Mouse (Mus musculus) heart, postnatal 0 days (tissue): ENCODE results near the gene Adamtsl4. TPM values are rescaled to one million over a fixed set of nuclear protein-coding genes. Genes with fewer than 3 reads are reported as not detected.

Experiments used
- ATAC-seq: fragments of 200-750 bp; cut with Nextera tagmentation; 2 replicates; pipeline ENCODE4 v1.8.0; 2017; ENCODE audit warnings: low read depth, moderate number of reproducible peaks, moderate library complexity; ENCODE audit not compliant: insufficient read depth
- DNase-seq: peaks from one replicate; pipeline ENCODE4 v3.0.0-alpha.2; 2016; ENCODE audit warnings: low spot score
- H3K27ac ChIP-seq: fragments of 300-500 bp; sonication (generic); 2 replicates; pipeline ENCODE4 v1.5.1; 2014; ENCODE audit warnings: low read depth, mild to moderate bottlenecking
- H3K27me3 ChIP-seq: fragments of 300-500 bp; sonication (generic); 2 replicates; pipeline ENCODE4 v1.6.1; 2014; ENCODE audit warnings: low read length, mixed read lengths; ENCODE audit not compliant: control insufficient read depth, insufficient read depth
- H3K36me3 ChIP-seq: fragments of 300-500 bp; sonication (generic); replicated peaks from 2 replicates; pipeline ENCODE4 v1.6.1; 2014; ENCODE audit warnings: low read length, mixed read lengths; ENCODE audit not compliant: control insufficient read depth, insufficient read depth
- H3K4me1 ChIP-seq: fragments of 300-500 bp; sonication (generic); 2 replicates; pipeline ENCODE4 v1.6.1; 2014; ENCODE audit warnings: antibody characterized with exemption; ENCODE audit not compliant: control insufficient read depth, insufficient read depth
- H3K4me2 ChIP-seq: fragments of 300-500 bp; sonication (generic); 2 replicates; pipeline ENCODE4 v1.6.1; 2014; ENCODE audit warnings: low read depth, mild to moderate bottlenecking, low read length, moderate library complexity
- H3K4me3 ChIP-seq: fragments of 300-500 bp; sonication (generic); 2 replicates; pipeline ENCODE4 v1.5.1; 2014; ENCODE audit warnings: low read depth, low read length
- H3K9ac ChIP-seq: fragments of 300-500 bp; sonication (generic); replicated peaks from 2 replicates; pipeline ENCODE4 v1.6.1; 2014; ENCODE audit warnings: low read depth, low read length, mixed read lengths
- H3K9me3 ChIP-seq: fragments of 300-500 bp; sonication (generic); replicated peaks from 2 replicates; pipeline ENCODE4 v1.6.1; 2016; ENCODE audit warnings: low read length; ENCODE audit not compliant: control insufficient read depth
- CTCF ChIP-seq: IDR thresholded peaks from 2 replicates; pipeline ENCODE4 v1.5.1; 2016; ENCODE audit warnings: antibody characterized with exemption, control low read depth, low read depth
- EP300 ChIP-seq: IDR thresholded peaks from 2 replicates; pipeline ENCODE4 v1.6.1; 2016; ENCODE audit warnings: antibody characterized with exemption, low read depth
- WGBS: fragments of 180-500 bp; shearing (Covaris S2); extraction: QIAGEN DNeasy Blood & Tissue Kit; methylation state at CpG from one replicate; pipeline ENCODE4 v1.1.7; 2014; 5-methylcytosine and 5-hydroxymethylcytosine counted together
- polyA plus RNA-seq: library from polyadenylated mRNA; unstranded; fragments of >200 nt; fragmentation: Nextera tagmentation; extraction: Ambion mirVana; gene quantifications from 2 replicates; pipeline ENCODE4 v1.2.1, GENCODE M21; 2015
- total RNA-seq: library from RNA; depleted of rRNA; stranded (reverse); fragments of >200 nt; gene quantifications from 2 replicates; pipeline ENCODE4 v1.2.3, GENCODE M21; 2014; ENCODE audit warnings: low replicate concordance

Adamtsl4 gene
- total and polyA plus RNA-seq, 2 experiments from 2014 or later: 7.5 to 20.2 TPM

DNA sequence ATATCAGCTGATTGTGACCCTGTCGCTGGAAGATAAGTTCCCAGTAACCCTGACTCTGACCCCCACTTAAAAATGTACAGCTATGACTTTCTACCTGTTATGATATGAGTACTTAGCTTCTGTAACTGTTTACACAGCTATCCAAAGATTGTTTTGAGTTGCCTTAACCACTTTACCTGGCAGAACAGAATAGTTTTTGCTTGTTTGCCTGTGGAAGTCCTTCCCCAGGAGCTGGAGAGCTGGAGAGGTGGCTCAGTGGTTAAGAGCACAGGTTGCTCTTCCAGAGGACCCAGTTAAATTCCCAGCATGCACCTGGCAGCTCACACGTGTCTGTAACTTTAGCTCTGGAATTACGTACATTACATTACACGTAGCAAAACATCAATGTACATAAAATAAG is 16.9 kb upstream of the Adamtsl4 start:
- DNase-seq (no peak), ATAC-seq (no peak)
- Histone ChIP-seq H3K36me3 (no peaks in the 10 kb centered on the region), H3K9me3 (no peaks in the 10 kb centered on the region), H3K27ac (no peak overlapping the region), H3K4me2 (no peak overlapping the region), H3K27me3 (no peaks in the 10 kb centered on the region), H3K4me3 (no peak overlapping the region), H3K9ac (no peak overlapping the region), H3K4me1 (peaks cover 19% of the 10 kb centered on the region)
- 83% methylated on average over 4 of the region's 4 CpGs for WGBS
- TF ChIP-seq CTCF: no peak
- TF ChIP-seq EP300: no peak

DNA sequence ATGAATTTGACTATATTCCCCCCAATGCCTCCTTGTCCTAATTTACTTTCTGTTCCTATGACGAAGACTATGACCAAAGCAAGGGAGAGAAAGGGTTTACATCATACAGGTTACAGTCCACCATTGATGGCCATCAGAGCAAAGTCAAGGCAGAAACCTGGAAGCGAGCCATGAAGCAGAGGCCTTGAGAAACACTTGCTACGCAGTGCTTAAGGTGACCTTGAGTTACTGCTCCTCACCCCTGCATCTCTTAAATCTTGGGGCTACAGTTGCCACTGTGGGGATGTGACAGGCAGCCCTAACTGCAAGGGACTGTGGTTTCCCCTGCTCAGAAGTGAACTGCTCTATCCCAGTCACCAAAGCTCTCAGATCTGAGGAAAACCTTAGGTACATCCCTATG is 15.6 kb upstream of the Adamtsl4 start:
- H3K36me3 ChIP-seq: no peaks in the 10 kb centered on the region
- 84% methylated on average over 3 of the region's 3 CpGs for WGBS
- no peak overlapping the region for H3K4me2 ChIP-seq
- H3K4me1 ChIP-seq: peaks cover 19% of the 10 kb centered on the region
- H3K27ac ChIP-seq: no peak overlapping the region
- DNase-seq (no peak), ATAC-seq (no peak)
- TF ChIP-seq CTCF (no peak), EP300 (no peak)
- H3K9me3 ChIP-seq: no peaks in the 10 kb centered on the region
- no peak overlapping the region for H3K4me3 ChIP-seq
- H3K27me3 ChIP-seq: no peaks in the 10 kb centered on the region
- H3K9ac ChIP-seq: no peak overlapping the region

DNA sequence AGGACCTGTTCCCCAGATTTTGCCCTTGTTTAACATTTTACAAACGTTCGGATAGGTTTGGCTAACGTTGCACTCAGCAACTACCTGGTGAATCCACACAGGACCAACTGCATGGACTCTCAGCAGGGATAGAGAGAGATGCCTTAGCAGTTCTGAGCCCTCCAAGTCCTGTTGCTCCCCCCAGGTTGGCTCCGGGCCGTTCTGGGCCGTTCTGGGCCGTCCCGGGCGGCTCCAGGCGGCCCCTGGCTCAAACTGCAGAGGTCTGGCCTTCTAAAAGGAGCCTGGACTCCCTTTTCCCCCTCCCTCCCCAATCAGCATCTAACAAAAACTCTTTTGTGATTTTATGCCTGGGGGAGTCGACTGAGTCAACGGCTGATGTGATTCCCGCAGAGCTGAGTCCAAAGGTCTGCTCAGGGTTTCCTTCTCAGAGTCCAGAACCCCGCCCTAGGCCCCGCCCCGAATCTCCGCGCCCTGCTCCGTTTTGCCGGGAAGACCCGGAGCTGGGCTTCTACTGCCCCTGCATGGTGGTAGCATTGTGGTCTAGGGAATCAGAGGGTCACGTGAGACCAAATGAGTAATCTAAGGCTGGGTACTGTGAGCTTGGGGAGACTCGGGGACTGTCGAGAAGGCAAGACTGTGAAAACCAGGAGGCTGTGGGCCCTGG is 14.3 kb upstream of the Adamtsl4 start:
- TF ChIP-seq CTCF (peak; percentile 46), EP300 (no peak)
- peak; percentile 90 for ATAC-seq
- peak; percentile 84 for DNase-seq
- Histone ChIP-seq H3K4me1 (peaks cover 19% of the 10 kb centered on the region), H3K36me3 (no peaks in the 10 kb centered on the region), H3K27me3 (no peaks in the 10 kb centered on the region), H3K9me3 (no peaks in the 10 kb centered on the region), H3K4me2 (peak overlapping the region; percentile 62), H3K4me3 (peak overlapping the region; percentile 31), H3K27ac (peak overlapping the region; percentile 82), H3K9ac (peak overlapping the region; percentile 49)
- 10% methylated on average over 24 of the region's 24 CpGs for WGBS

DNA sequence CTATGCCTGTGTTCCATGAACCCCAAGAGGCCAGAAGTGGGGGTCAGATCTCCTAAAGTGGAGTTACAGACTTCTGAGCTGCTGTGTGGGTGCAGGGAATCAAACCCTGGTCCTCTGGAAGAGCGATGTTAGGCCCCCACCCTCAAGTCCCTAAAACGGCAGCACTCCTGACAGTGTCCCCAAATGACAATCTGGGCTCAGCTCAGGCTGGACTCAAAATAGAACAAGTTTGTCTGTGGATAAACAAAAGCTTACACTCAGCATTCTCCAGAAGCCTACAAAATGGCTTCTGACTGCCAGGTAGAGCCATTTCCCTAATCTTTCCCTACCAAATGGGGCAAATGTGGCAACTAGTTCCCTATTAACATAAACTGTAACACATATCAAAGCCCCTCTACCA is 13.4 kb upstream of the Adamtsl4 start:
- Histone ChIP-seq H3K27ac (peak overlapping the region; percentile 82), H3K9ac (no peak overlapping the region)
- WGBS: 54% methylated on average over 2 of the region's 2 CpGs

DNA sequence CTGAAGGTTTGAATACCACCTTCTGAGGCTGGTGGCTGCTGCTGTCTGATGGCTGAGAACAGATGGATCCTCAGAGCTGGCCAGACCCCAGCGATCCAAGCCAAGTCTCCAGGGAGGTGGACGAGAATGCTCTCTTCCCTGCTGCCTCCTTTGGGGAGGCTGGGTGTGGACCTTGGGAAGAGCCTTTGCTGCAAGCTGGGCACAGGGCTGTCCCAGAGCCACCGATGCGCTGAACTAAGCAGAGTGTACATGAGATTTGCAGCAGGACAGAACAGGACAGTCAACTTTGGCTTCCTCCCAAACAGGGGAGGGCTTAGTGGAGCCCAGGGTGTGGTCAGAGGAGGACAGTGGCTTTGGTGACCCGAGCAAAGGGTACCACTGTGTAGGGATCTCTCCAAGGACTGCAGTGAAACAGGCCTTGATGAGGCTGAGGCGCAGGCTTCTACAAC is 12.5 kb upstream of the Adamtsl4 start:
- WGBS: 43% methylated on average over 6 of the region's 6 CpGs
- TF ChIP-seq EP300 (no peak), CTCF (no peak)
- ATAC-seq (no peak), DNase-seq (no peak)
- Histone ChIP-seq H3K9me3 (no peaks in the 10 kb centered on the region), H3K4me2 (no peak overlapping the region), H3K27me3 (no peaks in the 10 kb centered on the region), H3K9ac (no peak overlapping the region), H3K4me3 (no peak overlapping the region), H3K27ac (no peak overlapping the region), H3K36me3 (no peaks in the 10 kb centered on the region), H3K4me1 (peaks cover 35% of the 10 kb centered on the region)

More for the DNA sequence above, 13.4 kb upstream of the Adamtsl4 start:
- Histone ChIP-seq H3K4me3 (no peak overlapping the region), H3K36me3 (no peaks in the 10 kb centered on the region), H3K9me3 (no peaks in the 10 kb centered on the region), H3K27me3 (no peaks in the 10 kb centered on the region), H3K4me2 (no peak overlapping the region), H3K4me1 (peaks cover 28% of the 10 kb centered on the region)
- TF ChIP-seq EP300: no peak
- no peak for TF ChIP-seq CTCF
- ATAC-seq (no peak), DNase-seq (no peak)

GRCm38 (mm10) chr3:95698286-95698685 is 10.6 kb upstream of the Adamtsl4 start:
- no peaks in the 10 kb centered on the region for H3K9me3 ChIP-seq
- DNase-seq: no peak
- no peak for ATAC-seq
- H3K27ac ChIP-seq: no peak overlapping the region
- H3K4me3 ChIP-seq: no peak overlapping the region
- H3K9ac ChIP-seq: no peak overlapping the region
- 90% methylated on average over 4 of the region's 4 CpGs for WGBS
- peaks cover 53% of the 10 kb centered on the region for H3K4me1 ChIP-seq
- no peaks in the 10 kb centered on the region for H3K27me3 ChIP-seq
- H3K4me2 ChIP-seq: no peak overlapping the region
- TF ChIP-seq CTCF: no peak
- TF ChIP-seq EP300: no peak
- no peaks in the 10 kb centered on the region for H3K36me3 ChIP-seq
